Mouse (Mus musculus): ENCODE measurements at regions not wholly inside any gene's neighbourhood (a gene's known extent, or its start where the extent isn't known, plus 50 kb on each side); places are given as distances from the start of the nearest gene placed in this dataset.

GRCm38 (mm10) chr10:91240320-91240719 lies 59.2 kb upstream of the Tmpo start:
- no peak overlapping the region for H3K4me3 ChIP-seq
- no peaks in the 10 kb centered on the region for H3K36me3 ChIP-seq
- H3K9ac ChIP-seq: no peak overlapping the region
- H3K4me2 ChIP-seq: no peak overlapping the region
- H3K27ac ChIP-seq (replicated peaks): no peak overlapping the region
- H3K9me3 ChIP-seq: no peaks in the 10 kb centered on the region
- H3K27me3 ChIP-seq: no peaks in the 10 kb centered on the region
- H3K4me1 ChIP-seq (replicated peaks): peaks cover 40% of the 10 kb centered on the region
- no peak for ATAC-seq (ENCODE audit: low read depth)
- WGBS: 75% methylated on average over 7 of the region's 7 CpGs

GRCm38 (mm10) chr10:91236844-91237243 lies 55.7 kb upstream of the Tmpo start:
- Histone ChIP-seq H3K4me1 (replicated peaks) (peaks cover 28% of the 10 kb centered on the region), H3K9me3 (no peaks in the 10 kb centered on the region), H3K4me2 (no peak overlapping the region), H3K27me3 (no peaks in the 10 kb centered on the region), H3K4me3 (no peak overlapping the region), H3K27ac (replicated peaks) (no peak overlapping the region), H3K9ac (no peak overlapping the region), H3K36me3 (no peaks in the 10 kb centered on the region)
- ATAC-seq (ENCODE audit: low read depth): peak; percentile 27; the same call in 1 of the 2 replicates
- WGBS: 32% methylated on average over 7 of the region's 7 CpGs

- WGBS: 84% methylated on average over 3 of the region's 3 CpGs
- Histone ChIP-seq H3K9ac (no peak overlapping the region), H3K4me3 (no peak overlapping the region), H3K27me3 (no peaks in the 10 kb centered on the region), H3K4me1 (replicated peaks) (peaks cover 22% of the 10 kb centered on the region), H3K4me2 (no peak overlapping the region), H3K9me3 (no peaks in the 10 kb centered on the region), H3K27ac (replicated peaks) (no peak overlapping the region), H3K36me3 (no peaks in the 10 kb centered on the region)
- no peak for ATAC-seq (ENCODE audit: low read depth)
These were observed 53.6 kb upstream of the Tmpo start for GRCm38 (mm10) chr10:91234709-91235108.

Measured in neural tube, embryonic 13.5 days (tissue).